Mouse (Mus musculus): ENCODE measurements around the gene Cdca8.

Cdca8 gene

DNA sequence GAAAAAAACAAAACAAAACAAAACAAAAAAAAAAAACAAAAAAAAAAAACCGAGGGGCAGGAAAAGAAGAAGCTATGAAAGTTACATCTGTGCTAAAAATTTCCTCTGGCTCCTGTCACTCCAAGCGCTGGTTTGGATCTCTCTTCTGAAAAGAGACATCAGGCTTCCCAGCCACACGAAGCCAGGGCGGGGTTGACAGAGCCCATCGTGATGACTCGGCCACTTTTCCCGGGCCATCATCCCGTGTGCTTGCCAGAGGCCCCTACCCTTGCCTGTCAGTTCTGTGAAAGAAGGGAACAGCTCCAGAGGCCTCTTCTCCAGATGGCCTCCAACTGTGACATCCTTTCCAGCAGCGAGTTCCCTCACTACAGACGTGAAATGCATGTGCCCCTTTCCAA is 11.9 kb upstream of the Cdca8 start:
- DNase-seq, result no peak

DNA sequence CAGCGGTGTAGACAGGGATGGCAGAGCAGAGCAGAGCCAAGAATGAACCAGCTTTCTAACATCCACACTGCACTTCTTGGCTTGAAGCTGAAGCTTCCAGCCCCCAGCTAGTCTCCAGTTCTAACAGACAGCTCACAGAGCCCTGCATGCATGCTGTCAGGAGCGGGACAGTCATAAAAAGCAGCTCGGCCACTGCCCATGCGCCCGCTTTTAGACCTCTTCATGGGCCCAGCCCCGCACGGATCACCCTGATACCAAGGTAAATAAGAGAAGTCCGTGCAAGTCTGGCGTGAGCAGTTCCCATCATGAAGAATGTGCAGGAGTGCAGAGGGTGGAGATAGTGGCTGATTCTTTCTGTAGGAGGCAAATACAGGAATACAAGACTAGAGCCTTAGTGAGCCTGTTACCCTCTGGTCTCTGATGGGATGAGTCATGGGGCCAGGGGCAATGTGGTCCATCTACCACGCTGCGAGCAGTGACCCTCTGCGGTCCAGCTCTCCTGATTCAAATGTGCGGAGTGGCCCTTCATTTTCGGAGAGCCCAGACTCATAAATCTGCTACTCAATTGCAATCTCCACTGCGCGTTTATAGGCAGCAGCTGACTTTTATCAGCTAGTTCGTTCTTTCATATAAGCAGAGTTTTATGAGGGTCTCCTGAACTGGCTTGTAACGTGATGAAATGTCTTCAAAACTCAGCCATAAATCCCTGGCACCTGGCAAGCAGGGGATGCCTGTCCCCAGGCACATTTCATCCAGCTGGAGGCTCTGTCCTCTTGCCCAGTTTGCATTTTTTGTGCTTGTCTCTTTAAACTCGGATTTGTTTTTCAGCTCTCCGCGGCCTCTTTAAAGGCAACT is 11.3 kb upstream of the Cdca8 start:
- DNase-seq, result no peak

DNA sequence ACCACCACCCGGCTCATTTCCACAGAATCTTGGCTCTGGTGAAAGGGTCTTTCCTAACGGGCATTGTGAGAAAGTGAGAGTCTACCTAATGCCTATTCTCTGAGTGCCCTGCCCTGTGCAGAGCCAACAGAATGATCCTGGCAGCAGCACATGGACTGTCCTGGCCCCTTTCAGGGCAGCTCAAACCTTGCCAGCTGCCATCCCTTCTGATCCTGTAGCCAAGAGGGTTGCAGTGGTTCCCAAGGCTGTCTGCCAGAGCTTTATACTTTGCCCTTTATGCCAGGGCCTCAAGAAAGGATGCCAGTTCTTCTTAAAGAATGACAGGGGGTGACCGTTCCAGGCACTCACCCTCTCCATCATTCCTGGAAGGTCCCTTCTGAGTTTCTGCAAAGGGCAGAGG is 10.4 kb upstream of the Cdca8 start:
- DNase-seq, result no peak

DNA sequence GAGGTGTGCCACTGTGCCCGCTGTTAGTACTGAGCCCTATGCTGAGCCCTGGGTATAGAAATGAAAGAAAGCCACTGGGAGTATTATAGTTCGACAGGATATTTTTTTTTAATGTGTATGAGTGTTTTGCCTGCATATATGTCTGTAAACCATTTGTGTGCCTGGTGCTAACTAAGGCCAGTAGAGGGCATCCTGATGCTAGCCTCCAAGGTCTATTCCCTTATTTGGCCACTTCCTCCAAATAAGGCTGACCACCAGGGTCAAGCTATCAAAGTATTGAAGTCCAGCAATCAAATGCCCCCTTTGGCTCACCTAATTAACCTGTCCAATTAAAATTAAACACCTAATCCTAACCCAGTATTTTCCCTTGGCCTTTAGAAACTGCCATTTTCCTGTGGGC is 5.8 kb upstream of the Cdca8 start:
- DNase-seq, result no peak

DNA sequence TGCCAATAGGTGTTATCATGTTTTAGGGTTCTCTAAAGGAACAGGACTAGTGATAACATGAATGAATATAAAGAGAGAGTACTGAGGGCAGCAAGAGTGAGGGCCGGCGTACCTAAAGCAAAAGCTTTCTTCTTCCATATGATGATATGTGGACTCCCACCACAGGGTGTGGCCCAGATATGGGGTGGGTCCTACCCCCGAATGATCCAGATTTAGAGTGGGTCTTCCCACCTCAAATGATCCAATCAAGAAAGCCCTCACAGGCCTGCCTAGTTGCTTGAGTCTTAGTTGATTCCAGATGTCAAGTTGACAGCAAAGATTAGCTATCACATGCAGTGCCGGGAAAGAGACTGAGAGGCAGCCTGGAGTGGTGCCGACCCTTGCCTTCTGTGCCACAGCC is 4.7 kb upstream of the Cdca8 start:
- no peak for DNase-seq

DNA sequence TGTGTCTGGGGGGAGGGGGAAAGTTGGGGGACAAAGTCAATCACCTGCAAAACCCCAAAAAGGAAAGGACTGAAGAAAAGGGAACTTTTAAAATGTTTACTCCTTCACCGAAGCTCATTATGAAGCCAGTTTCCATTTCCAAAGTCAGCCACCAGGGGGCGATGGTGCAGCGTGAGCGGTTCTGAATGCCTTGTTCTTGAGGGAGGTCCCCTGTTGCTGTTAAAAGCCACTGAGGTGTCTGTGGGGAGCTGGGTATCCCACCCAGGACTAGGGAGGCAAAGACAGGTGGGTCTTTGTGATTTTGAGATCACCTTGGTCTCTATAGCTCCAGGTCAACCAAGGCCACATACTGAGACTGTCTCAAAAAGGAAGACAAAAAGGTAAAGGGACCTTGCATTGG is 3.9 kb upstream of the Cdca8 start:
- peak; percentile 91 to 92 for DNase-seq

DNA sequence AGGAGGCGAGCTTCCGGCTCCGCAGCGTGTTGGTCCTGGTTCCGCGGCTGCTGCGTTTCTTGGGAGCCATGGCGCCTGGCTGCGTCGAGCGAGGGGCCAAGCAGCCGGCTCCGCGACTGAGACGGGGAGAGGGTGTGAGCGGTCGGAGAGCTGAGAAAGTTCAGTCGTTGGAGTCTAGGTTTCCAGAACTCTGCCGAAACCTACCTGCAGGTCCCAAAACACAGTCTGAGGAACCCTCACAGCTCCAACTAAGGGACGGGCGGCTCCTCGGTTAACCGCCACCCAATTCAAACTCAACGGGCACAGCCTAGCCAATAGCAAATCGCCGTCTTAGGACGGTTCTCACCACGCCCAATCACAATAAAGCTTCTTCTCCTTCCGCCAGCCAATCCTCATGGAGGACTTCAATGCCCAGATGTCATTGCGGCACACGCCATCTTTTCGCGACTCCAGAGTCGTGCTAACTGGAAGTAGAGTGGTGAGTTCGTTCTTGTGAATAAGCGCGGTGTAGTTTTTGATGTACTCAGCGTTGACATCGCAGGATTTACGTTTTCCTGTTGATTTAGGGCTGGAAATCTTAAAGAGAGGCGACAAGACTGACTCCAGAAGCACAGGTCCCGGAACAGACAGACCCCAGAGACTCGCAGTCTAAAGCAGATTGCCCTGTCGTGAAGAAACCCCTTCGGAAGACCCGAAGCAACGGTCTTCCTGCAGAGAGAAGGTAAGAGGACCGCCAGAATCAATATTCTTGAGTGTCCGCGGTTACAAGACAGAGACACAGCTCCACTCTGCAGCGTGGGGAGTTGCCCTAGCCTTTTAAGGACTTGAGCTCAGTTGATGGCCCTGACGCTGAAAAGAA is 2.3 kb downstream of the Cdca8 start, which contains the start of gene 9930104L06Rik:
9930104L06Rik (plus strand) TSS at position 436 of the 859 bp plus-strand sequence.
- peak; percentile 91 to 93 for DNase-seq

DNA sequence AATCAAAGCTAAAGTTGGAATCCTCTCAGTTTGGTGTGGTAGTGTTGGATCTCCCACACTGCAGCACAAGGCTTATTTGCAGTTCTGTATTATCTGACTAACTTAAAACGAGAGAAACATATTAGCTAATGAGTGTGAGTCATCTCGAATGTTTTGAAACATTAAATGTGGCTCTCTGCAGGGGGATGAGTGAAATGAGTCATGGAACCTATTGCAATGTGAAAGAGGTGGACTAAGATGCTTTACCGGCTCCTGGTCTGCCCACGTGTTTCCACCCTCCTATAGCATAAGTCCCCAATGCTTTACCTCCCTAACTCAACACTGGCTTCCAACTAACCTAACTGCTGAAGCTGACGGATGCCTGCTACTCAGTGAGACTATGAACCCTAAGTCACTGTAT is 11.0 kb downstream of the Cdca8 start:
- no peak for DNase-seq

DNA sequence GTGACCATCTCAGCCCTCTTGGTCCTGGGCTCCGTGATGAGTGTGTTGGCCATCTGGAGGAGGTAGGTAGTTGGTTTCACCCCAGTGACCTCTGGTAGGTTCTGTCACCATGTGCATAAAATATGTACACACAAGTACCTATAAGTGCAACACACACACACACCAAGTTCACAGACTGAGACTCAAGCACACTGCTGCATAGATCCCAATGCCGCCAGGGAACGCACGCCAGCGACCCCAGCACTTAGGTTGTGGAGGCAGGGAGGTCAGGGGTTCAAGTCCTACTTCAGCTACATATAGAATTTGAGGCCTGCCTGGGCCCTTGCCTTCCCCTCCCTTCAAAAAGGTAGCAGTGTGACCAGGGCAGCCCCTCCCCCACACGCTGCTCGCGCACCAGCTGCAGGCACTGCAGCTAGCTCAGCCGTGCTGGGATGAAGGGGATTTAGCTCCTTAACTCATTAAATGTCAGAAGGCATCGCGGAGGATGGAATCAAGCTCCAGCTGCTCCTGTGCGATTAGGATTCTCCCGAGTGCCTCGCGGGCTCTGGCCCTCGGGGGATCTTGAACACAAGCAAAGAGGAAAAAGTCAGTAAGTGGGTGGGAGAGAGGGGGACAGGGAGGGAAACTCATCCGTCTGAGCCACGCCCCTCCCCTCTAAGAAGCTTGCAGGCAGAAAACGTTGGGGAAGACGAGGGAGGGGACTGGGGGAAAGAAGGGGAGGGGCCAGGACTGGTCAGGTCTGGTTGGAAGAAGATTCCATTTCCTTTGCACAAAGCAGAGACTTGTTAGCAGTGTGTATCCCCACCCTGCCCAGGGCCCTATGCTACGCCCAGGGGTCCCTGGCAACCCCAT is 32.9 kb downstream of the Cdca8 start:
- no peak for DNase-seq

DNA sequence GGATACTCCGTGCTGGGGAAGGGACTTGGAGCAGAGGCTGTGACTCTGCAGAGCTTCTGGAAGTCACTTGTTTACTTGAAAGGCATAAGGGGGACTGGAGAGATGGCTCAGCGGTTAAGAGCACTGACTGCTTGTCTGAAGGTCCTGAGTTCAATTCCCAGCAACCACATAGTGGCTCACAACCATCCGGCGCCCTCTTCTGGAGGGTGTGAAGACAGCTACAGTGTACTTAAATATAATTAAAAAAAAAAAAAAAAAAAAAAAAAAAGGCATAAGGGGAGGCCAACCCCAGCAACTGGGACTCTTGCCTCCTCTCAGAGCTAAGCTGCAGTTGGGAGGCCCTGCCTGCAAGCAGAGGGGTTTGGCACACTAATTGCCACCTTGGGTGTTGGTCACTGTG is 33.7 kb downstream of the Cdca8 start:
- peak; percentile 8 to 15 for DNase-seq

DNA sequence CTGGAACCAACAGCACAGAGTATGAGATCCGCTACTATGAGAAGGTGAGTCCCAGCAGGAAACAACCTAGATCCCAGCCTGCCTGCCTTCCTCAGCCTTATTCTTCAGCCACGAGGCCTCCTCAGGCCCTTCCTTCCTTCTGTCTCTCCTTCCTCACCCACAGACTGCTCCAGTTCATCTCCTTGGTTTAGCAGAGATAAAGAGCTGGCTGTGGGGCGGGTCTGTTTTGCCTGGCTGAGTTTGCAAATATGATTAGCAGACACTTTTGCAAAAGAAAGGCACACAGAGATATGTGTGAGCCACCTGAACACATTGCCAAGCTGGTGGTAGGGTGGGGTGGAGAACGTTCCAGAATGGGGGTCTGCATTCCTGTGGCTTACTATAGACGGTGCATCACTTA is 39.2 kb downstream of the Cdca8 start:
- no peak for DNase-seq

DNA sequence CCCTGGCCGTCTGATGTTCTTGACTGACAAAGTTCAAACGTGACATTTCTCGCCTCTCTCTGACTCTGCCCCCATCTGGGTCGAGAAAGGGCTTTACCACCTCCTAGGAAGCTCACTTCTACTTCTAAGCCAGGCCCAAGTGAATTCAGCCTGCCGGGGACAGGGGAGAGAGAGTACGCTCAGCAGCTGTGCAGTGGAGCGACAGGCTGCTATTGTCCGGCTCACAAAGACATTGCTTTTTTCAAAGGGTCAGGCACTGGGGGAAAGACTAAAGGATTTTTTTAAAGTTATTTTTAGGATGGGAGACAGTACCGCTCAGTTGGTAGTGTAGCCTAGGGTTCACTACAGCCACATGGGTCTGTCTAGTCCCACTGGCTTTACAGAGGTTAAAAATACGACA is 40.7 kb downstream of the Cdca8 start:
- DNase-seq, result no peak

DNA sequence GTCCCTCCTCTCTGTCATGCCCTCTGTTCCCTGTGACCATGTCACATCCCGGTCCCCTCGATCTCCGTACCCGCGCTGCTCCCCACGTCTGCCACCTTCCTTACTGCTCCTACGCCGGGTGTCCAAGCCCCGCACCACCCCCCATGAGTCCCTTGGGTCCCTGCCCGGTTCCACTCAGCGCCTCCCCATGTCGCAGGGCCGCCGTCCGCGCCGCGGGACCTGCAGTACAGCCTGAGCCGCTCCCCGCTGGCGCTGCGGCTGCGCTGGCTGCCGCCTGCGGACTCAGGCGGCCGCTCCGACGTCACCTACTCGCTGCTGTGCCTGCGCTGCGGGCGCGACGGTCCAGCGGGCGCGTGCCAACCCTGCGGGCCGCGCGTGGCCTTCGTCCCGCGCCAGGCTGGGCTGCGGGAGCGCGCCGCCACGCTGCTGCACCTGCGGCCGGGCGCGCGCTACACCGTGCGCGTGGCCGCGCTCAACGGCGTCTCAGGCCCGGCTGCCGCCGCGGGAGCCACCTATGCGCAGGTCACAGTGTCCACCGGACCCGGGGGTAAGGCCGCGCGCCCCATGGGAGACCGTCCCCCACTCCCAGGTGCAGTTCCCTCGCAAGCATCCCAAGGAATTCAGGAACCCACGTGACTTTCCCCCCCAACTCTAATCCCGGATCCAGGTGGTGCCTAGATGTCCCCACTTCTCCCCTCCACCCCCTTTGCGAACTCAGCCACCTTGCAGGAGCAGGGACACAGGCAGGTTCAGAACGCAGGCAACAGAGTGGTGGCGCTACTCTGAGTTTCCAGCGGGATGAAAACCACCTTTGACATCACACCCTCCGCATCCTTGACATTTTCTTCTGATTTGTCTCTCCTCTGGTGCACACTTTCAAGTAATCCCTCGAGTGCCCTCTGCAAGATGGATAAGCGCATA is 44.3 kb downstream of the Cdca8 start:
- no peak for DNase-seq

DNA sequence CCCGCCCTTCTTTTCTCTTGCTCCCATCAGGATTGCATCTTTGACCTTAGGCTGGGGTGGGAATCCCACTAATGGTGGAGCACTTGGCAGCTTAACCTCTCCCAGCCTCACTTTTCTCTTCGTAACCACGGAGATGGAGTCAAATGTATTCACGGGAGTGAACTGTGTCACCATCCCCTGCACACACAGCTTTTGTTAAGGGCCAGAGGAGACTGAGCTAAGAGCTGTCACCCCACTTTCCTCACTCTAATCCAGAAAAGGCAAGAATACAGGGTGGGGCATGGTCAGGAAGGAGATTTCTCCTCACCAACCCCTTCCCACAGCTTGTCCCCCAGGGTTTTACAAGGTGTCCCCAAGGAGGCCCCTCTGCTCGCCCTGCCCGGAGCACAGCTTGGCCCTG is 45.3 kb downstream of the Cdca8 start:
- DNase-seq, result no peak

DNA sequence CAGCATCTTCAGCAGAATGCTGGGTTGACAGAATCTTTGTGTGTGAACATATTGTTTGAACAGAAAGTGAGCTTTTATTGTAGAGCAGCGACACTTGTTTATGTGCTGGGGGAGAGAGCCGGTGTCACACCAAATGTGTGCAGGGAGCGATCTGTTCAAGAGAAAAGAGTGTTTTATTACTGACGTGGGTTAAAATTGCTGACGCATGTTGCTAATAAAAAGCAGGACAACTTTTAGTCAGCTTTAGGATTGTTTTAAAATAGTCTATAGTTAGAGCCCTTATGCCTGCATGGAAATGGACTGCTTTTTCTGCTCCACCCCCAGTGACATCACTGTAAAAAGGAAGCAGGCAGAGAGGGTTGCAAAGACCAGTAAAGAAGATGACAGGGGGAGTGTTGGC is 48.3 kb downstream of the Cdca8 start:
- DNase-seq, result no peak

DNA sequence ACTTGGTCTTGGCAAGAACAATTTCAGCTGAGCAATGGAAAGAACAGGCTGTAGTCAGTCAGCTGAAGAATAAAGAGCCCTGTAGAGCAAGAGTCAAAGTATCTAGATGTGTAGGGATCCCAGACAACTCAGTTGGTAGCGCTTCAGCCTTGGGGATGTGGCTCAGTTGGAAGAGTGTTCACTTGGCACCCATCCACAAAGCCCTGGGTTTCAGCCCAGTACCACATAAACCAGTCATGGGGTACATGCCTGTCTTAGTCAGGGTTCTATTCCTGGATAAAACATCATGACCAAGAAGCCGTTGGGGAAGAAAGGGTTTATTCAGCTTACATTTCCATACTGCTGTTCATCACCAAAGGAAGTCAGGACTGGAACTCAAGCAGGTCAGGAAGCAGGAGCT is 49.2 kb downstream of the Cdca8 start:
- DNase-seq, result no peak

DNA sequence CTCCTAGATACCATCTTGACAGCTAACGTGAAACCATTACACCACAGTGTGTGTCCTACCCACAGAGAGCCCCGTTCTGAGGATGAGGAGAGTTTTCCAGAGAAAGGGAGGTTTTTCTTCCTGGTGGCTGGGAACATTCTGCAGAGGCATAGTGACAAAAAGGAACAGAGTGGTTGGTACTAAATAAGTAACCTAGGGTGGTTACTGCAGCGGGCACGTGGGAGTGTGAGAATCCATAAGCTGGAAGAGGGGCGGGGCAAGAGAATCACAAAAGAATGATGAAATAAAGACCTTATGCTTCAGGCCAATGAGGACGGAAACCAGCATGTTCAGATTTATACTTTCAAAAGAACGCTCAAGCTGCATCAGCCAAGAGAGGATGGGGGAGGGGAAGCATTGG is 50.4 kb downstream of the Cdca8 start:
- no peak for DNase-seq

DNA sequence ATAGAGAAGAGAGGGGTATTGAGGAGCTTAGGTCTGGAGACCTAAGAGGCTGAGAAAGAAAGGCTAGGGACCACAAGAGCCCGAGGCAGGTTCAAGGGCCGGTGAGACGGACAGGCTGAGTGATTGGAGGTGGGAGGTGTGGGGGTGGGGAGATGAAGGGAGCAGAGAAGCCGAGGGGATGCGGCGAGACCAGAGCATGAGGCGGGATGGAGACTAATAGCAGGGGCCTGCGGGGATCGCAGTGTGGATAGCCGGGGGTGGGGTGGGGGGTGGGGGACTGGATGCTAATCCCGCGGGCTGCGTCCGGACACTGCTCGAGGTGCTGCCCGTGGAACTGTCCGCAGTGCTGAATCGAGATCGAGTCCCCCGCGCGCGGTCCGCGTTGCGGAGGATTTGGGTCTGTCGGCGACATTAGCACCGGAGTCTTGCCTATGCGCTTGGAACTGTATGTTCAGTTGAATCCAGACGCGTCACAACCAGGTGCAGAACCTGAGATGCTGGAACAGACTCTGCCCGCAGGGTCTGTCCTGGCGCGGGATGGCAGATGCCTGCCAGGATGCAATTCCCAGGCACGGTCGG is 56.9 kb downstream of the Cdca8 start:
- peak in 1 of 2 experiments; percentile 17 for DNase-seq

DNA sequence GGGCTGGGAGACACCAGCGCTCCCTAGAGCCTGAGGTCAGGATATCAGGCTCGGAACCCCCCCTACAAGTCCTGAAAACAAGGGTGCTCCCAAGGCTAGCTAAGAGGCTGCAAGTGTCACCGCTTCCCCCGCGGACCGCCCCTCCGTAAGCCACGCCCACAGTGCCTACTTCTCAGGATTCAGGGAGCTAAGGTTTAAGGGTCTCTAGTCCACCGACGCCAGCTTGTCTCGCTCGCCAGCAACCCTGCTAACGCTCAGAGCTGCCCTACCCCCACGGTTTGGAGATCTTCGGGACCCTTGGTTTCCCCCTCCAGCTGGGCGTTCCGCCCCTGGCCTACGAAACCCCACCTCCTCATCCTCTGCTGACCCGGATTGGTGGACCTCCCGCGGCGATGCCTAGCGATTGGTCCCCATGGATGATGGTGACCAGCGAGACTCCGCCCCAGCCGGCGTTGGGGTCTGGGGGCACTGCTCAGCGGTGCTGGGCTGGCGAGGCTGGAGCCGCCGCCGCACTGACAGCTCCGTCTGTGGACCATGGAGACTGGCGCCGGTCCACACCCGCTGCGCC is 57.7 kb downstream of the Cdca8 start:
- DNase-seq, result no peak

DNA sequence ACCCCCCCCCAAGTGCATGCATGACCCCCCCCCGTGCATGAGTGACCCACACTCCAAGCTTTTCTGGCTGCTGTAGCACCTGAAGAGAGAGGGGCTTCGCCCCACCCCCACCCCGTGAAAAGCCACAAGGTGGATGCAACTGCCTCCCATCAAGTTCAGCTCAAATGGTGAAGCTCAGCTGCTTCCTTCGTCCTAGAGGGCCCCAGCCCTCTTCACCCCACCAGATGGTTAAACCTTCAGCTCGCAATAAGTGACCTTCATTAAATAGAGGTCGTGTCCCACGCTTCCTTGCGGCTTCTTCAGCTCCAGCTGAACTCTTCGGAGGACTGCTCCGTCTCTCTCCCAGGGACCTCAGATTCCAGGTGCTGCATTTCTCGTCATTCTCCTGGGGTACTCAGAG is 58.5 kb downstream of the Cdca8 start, which contains the start of gene Epha10:
Epha10 (plus strand) TSS at position 301 of the 400 bp plus-strand sequence.
- no peak for DNase-seq

DNA sequence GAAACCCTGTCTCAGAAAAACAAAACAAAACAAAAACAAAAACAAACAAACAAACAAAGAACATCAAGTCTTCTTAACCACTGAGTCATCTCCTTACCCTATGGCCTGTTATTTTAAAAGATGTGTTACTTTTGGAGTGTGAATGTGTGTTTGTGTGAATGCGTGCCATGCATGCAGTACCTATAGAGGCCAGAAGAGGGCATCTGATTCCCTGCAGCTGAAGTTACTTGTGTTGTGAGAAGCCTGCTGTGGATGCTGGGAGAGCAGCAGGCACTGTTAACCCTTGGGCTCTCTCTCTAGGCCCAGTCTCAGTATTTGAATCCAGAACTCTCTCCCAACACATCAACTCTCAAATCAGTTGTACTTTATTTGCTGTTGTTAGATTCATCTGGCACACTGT is 66.4 kb downstream of the Cdca8 start:
- no peak for DNase-seq
